Mouse (Mus musculus): ENCODE results near the gene Nr2e1. TPM values are rescaled to one million over a fixed set of nuclear protein-coding genes. Genes with fewer than 3 reads are reported as not detected.

The Nr2e1 gene
- polyA plus RNA-seq (2012; fragmentation: generic; extraction: Trizol), result not detected
- long read RNA-seq, experiment 1, result 0 reads
- long read RNA-seq, experiment 2, result 0 reads

- Histone ChIP-seq H3K36me3 (ENCODE audit: control insufficient read depth, insufficient read depth) (no peaks in the 10 kb centered on the region), H3ac (ENCODE audit: control insufficient read depth, insufficient read length, low read depth) (no peak within 1 kb of the TSS), H3K27me3 (ENCODE audit: control insufficient read depth, insufficient read depth, insufficient read length) (peaks cover 97% of the 10 kb centered on the region), H3K4me3 (ENCODE audit: insufficient read depth, poor library complexity, severe bottlenecking) (no peak within 1 kb of the TSS), H3K79me3 (ENCODE audit: low read depth) (no peaks in the 10 kb centered on the region), H3K79me2 (ENCODE audit: control insufficient read depth, insufficient read depth) (no peaks in the 10 kb centered on the region)
- TF ChIP-seq CTCF (IDR thresholded peaks at IDR 0.05; ENCODE audit: control insufficient read depth, insufficient read depth, insufficient read length) (no peak), USF1 (IDR thresholded peaks at IDR 0.05; ENCODE audit: low read depth) (no peak)
These were observed at the start of gene Nr2e1, which contains the start of gene Ostm1 for GRCm38 (mm10) chr10:42583157-42583872. Nr2e1 (minus strand) TSS chr10:42583632. Ostm1 (plus strand) TSS chr10:42583822.

GRCm38 (mm10) chr10:42632453-42633360 is 49.3 kb upstream of the Nr2e1 start:
- Histone ChIP-seq H3K79me3 (ENCODE audit: low read depth) (no peaks in the 10 kb centered on the region), H3K4me3 (ENCODE audit: insufficient read depth, poor library complexity, severe bottlenecking) (peak overlapping the region; percentile 23), H3K79me2 (ENCODE audit: control insufficient read depth, insufficient read depth) (no peaks in the 10 kb centered on the region), H3ac (ENCODE audit: control insufficient read depth, insufficient read length, low read depth) (peak overlapping the region; percentile 51), H3K27me3 (ENCODE audit: control insufficient read depth, insufficient read depth, insufficient read length) (peaks cover 35% of the 10 kb centered on the region), H3K36me3 (ENCODE audit: control insufficient read depth, insufficient read depth) (no peaks in the 10 kb centered on the region)
- TF ChIP-seq CEBPB (IDR thresholded peaks at IDR 0.05; ENCODE audit: low read depth) (no peak), CTCF (IDR thresholded peaks at IDR 0.05; ENCODE audit: control insufficient read depth, insufficient read depth, insufficient read length) (no peak), FOSL1 (IDR thresholded peaks at IDR 0.05; ENCODE audit: insufficient read depth, low read length, poor library complexity, severe bottlenecking) (no peak), MYOD1 (IDR thresholded peaks at IDR 0.05; ENCODE audit: control insufficient read depth, insufficient read length, low read depth) (no peak), MYOG (IDR thresholded peaks at IDR 0.05; ENCODE audit: control insufficient read depth, extremely low read depth, insufficient read length) (no peak), USF1 (IDR thresholded peaks at IDR 0.05; ENCODE audit: low read depth) (no peak), MAX (IDR thresholded peaks at IDR 0.05) (no peak)

- peaks cover 35% of the 10 kb centered on the region for H3K27me3 ChIP-seq (ENCODE audit: control insufficient read depth, insufficient read depth, insufficient read length)
- H3K4me3 ChIP-seq (ENCODE audit: insufficient read depth, poor library complexity, severe bottlenecking), result no peak overlapping the region
- H3ac ChIP-seq (ENCODE audit: control insufficient read depth, insufficient read length, low read depth), result no peak overlapping the region
- no peaks in the 10 kb centered on the region for H3K79me2 ChIP-seq (ENCODE audit: control insufficient read depth, insufficient read depth)
- no peak for TF ChIP-seq CEBPB (IDR thresholded peaks at IDR 0.05; ENCODE audit: low read depth)
- TF ChIP-seq USF1 (IDR thresholded peaks at IDR 0.05; ENCODE audit: low read depth), result no peak
- TF ChIP-seq FOSL1 (IDR thresholded peaks at IDR 0.05; ENCODE audit: insufficient read depth, low read length, poor library complexity, severe bottlenecking), result no peak
- TF ChIP-seq CTCF (IDR thresholded peaks at IDR 0.05; ENCODE audit: control insufficient read depth, insufficient read depth, insufficient read length), result no peak
- TF ChIP-seq MYOG (IDR thresholded peaks at IDR 0.05; ENCODE audit: control insufficient read depth, extremely low read depth, insufficient read length), result no peak
- no peak for TF ChIP-seq MYOD1 (IDR thresholded peaks at IDR 0.05; ENCODE audit: control insufficient read depth, insufficient read length, low read depth)
- no peak for TF ChIP-seq MAX (IDR thresholded peaks at IDR 0.05)
- no peaks in the 10 kb centered on the region for H3K36me3 ChIP-seq (ENCODE audit: control insufficient read depth, insufficient read depth)
- H3K79me3 ChIP-seq (ENCODE audit: low read depth), result no peaks in the 10 kb centered on the region
These were observed 48.5 kb upstream of the Nr2e1 start for GRCm38 (mm10) chr10:42631754-42632452.

GRCm38 (mm10) chr10:42630596-42631355 is 47.3 kb upstream of the Nr2e1 start:
- TF ChIP-seq MYOG (IDR thresholded peaks at IDR 0.05; ENCODE audit: control insufficient read depth, extremely low read depth, insufficient read length), result no peak
- TF ChIP-seq FOSL1 (IDR thresholded peaks at IDR 0.05; ENCODE audit: insufficient read depth, low read length, poor library complexity, severe bottlenecking), result no peak
- no peak for TF ChIP-seq MYOD1 (IDR thresholded peaks at IDR 0.05; ENCODE audit: control insufficient read depth, insufficient read length, low read depth)
- TF ChIP-seq MAX (IDR thresholded peaks at IDR 0.05), result no peak
- no peak for TF ChIP-seq CEBPB (IDR thresholded peaks at IDR 0.05; ENCODE audit: low read depth)
- no peak for TF ChIP-seq CTCF (IDR thresholded peaks at IDR 0.05; ENCODE audit: control insufficient read depth, insufficient read depth, insufficient read length)
- TF ChIP-seq USF1 (IDR thresholded peaks at IDR 0.05; ENCODE audit: low read depth), result no peak
- no peaks in the 10 kb centered on the region for H3K36me3 ChIP-seq (ENCODE audit: control insufficient read depth, insufficient read depth)
- no peak overlapping the region for H3K4me3 ChIP-seq (ENCODE audit: insufficient read depth, poor library complexity, severe bottlenecking)
- H3K27me3 ChIP-seq (ENCODE audit: control insufficient read depth, insufficient read depth, insufficient read length), result peaks cover 30% of the 10 kb centered on the region
- H3ac ChIP-seq (ENCODE audit: control insufficient read depth, insufficient read length, low read depth), result no peak overlapping the region
- no peaks in the 10 kb centered on the region for H3K79me3 ChIP-seq (ENCODE audit: low read depth)
- no peaks in the 10 kb centered on the region for H3K79me2 ChIP-seq (ENCODE audit: control insufficient read depth, insufficient read depth)

- H3K79me2 ChIP-seq (ENCODE audit: control insufficient read depth, insufficient read depth), result no peaks in the 10 kb centered on the region
- H3K79me3 ChIP-seq (ENCODE audit: low read depth), result no peaks in the 10 kb centered on the region
- no peak for TF ChIP-seq MYOG (IDR thresholded peaks at IDR 0.05; ENCODE audit: control insufficient read depth, extremely low read depth, insufficient read length)
- no peak for TF ChIP-seq CEBPB (IDR thresholded peaks at IDR 0.05; ENCODE audit: low read depth)
- no peak for TF ChIP-seq FOSL1 (IDR thresholded peaks at IDR 0.05; ENCODE audit: insufficient read depth, low read length, poor library complexity, severe bottlenecking)
- TF ChIP-seq MYOD1 (IDR thresholded peaks at IDR 0.05; ENCODE audit: control insufficient read depth, insufficient read length, low read depth), result no peak
- TF ChIP-seq USF1 (IDR thresholded peaks at IDR 0.05; ENCODE audit: low read depth), result no peak
- no peak for TF ChIP-seq MAX (IDR thresholded peaks at IDR 0.05)
- TF ChIP-seq CTCF (IDR thresholded peaks at IDR 0.05; ENCODE audit: control insufficient read depth, insufficient read depth, insufficient read length), result no peak
- H3K36me3 ChIP-seq (ENCODE audit: control insufficient read depth, insufficient read depth), result no peaks in the 10 kb centered on the region
- H3K27me3 ChIP-seq (ENCODE audit: control insufficient read depth, insufficient read depth, insufficient read length), result peaks cover 21% of the 10 kb centered on the region
- H3ac ChIP-seq (ENCODE audit: control insufficient read depth, insufficient read length, low read depth), result no peak overlapping the region
- H3K4me3 ChIP-seq (ENCODE audit: insufficient read depth, poor library complexity, severe bottlenecking), result no peak overlapping the region
These were observed 42.5 kb upstream of the Nr2e1 start for GRCm38 (mm10) chr10:42625907-42626306.
